Mouse (Mus musculus): ENCODE data around the gene Smim20. TPM values are rescaled to one million over a fixed set of nuclear protein-coding genes. Genes with fewer than 3 reads are reported as not detected.

The Smim20 gene
- total and polyA plus RNA-seq, 3 experiments = 33.1 to 50.8 (median 36.0) TPM

DNA sequence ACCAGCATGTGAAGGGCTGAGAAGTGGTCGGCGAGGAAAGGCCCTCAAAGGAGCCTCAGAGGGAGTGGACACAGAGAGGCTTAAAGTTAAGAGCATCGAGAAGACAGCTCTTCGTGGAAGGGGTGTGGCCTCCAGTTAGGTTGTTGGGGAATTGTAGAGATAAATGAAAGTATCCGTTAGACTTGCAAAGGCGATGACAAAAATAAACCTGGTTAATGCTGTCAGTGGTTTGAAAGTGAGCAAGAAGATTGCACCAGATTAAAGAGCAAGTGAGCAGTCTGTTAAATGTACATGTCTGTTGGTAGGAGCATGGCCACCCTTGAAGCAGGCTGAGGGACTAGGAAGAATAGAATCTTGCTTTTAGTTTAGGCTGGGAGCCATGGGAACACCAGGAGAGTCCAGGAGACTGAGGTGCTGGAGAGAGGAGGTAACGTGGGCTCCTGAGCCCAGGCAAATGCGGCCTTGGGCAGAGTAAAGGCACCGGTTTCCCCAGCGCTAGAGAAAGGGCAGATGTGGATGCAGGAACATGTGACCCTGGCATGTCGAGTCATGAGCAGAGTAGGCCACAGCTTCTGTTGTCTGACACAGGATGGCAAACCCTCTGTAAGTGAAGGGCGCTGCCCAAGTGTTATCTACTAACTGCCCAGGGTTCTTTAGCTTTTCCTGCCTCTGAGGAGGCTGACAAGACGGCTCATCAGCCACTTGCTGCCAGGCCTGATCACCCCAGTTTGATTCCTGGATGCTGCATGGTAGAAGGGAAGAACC, 4.2 kb downstream of the Smim20 start:
- Histone ChIP-seq H3K4me3 (ENCODE audit: low read depth, low read length) (peak overlapping the region; percentile 29; the same call in 1 of the 2 replicates), H3K36me3 (replicated peaks) (peaks cover 73% of the 10 kb centered on the region), H3K4me1 (ENCODE audit: insufficient read depth, low read depth, low read length) (peaks cover 47% of the 10 kb centered on the region), H3K9me3 (replicated peaks) (no peaks in the 10 kb centered on the region), H3K27me3 (ENCODE audit: insufficient read depth, low read length) (no peaks in the 10 kb centered on the region)
- ATAC-seq (ENCODE audit: extremely low read depth, insufficient number of reproducible peaks, low FRiP score, poor library complexity, severe bottlenecking) (no peak), DNase-seq (ENCODE audit: low spot score) (no peak)
- TF ChIP-seq GATA2 (IDR thresholded peaks at IDR 0.05; ENCODE audit: borderline replicate concordance, low read depth, low read length) (no peak), TAL1 (conservative IDR thresholded peaks at IDR 0.05; ENCODE audit: low read depth, low read length) (no peak), POLR2AphosphoS5 (IDR thresholded peaks at IDR 0.05; ENCODE audit: insufficient replicate concordance, low read depth, low read length) (no peak), GATA1 (IDR thresholded peaks at IDR 0.05; ENCODE audit: borderline replicate concordance, low read length) (no peak)

DNA sequence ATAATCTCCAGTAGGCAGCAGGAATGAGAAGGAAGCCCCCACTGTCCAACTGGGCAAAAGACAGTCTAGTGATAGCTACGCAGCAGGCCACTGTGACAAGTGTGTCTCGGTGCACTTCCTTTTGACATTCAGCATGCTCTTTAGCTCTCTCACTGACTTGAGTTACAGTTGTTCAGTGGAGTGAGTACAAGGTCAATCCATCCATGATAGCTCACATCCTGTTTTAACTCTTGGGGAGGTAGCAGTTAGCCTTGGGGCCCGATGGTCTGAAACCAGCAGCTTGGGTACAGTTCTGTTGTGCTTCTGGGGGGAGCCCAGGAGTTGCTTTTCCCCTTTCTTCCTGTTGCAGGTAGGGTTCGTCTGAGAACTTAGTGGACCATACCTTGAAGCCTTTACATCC, 5.7 kb downstream of the Smim20 start:
- Histone ChIP-seq H3K27me3 (ENCODE audit: insufficient read depth, low read length) (no peaks in the 10 kb centered on the region), H3K9me3 (replicated peaks) (no peaks in the 10 kb centered on the region), H3K36me3 (replicated peaks) (peaks cover 88% of the 10 kb centered on the region), H3K4me1 (ENCODE audit: insufficient read depth, low read depth, low read length) (peaks cover 37% of the 10 kb centered on the region), H3K4me3 (ENCODE audit: low read depth, low read length) (no peak overlapping the region)
- no peak for ATAC-seq (ENCODE audit: extremely low read depth, insufficient number of reproducible peaks, low FRiP score, poor library complexity, severe bottlenecking)
- DNase-seq (ENCODE audit: low spot score) = no peak
- no peak for TF ChIP-seq POLR2AphosphoS5 (IDR thresholded peaks at IDR 0.05; ENCODE audit: insufficient replicate concordance, low read depth, low read length)
- TF ChIP-seq TAL1 (conservative IDR thresholded peaks at IDR 0.05; ENCODE audit: low read depth, low read length) = no peak
- TF ChIP-seq GATA1 (IDR thresholded peaks at IDR 0.05; ENCODE audit: borderline replicate concordance, low read length) = no peak
- TF ChIP-seq CTCF (IDR thresholded peaks at IDR 0.05; ENCODE audit: low read depth, low read length) = no peak
- TF ChIP-seq GATA2 (IDR thresholded peaks at IDR 0.05; ENCODE audit: borderline replicate concordance, low read depth, low read length) = no peak

DNA sequence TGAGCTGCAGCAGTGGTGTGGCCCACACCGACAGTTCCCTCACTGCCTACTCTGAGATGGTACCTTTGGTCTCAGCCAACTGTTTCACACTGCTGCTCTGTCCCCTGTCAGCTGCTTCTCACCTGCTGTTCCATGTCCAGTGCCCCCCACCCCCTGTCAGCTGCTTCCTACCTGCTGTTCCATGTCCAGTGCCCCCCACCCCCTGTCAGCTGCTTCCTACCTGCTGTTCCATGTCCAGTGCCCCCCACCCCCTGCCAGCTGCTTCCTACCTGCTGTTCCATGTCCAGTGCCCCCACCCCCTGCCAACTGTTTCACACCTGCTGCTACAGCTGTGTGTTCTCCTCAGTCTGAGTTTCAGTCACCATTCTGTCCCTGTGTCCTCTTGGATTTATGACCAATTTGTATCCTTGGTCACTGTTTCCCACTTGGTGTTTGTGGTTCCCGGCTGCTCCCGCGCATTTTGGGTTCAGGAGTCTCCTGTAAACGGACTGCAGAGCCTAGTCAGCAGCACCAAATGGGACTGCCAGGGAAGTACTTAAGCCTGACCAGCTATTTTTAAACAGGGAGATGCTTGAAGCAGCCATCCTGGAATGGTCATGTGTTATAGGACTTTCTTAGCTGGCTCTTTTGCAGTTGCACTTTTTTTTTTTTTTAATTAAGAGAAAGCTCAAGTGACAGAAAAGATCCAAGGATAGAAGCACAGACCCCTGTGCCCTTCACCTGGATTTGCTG, 7.0 kb downstream of the Smim20 start:
- peaks cover 93% of the 10 kb centered on the region for H3K36me3 ChIP-seq (replicated peaks)
- peaks cover 27% of the 10 kb centered on the region for H3K4me1 ChIP-seq (ENCODE audit: insufficient read depth, low read depth, low read length)
- no peaks in the 10 kb centered on the region for H3K9me3 ChIP-seq (replicated peaks)
- no peak overlapping the region for H3K4me3 ChIP-seq (ENCODE audit: low read depth, low read length)
- TF ChIP-seq CTCF (IDR thresholded peaks at IDR 0.05; ENCODE audit: low read depth, low read length) = no peak
- no peak for TF ChIP-seq TAL1 (conservative IDR thresholded peaks at IDR 0.05; ENCODE audit: low read depth, low read length)
- no peak for TF ChIP-seq GATA1 (IDR thresholded peaks at IDR 0.05; ENCODE audit: borderline replicate concordance, low read length)
- TF ChIP-seq GATA2 (IDR thresholded peaks at IDR 0.05; ENCODE audit: borderline replicate concordance, low read depth, low read length) = no peak
- H3K27me3 ChIP-seq (ENCODE audit: insufficient read depth, low read length) = no peaks in the 10 kb centered on the region
- ATAC-seq (ENCODE audit: extremely low read depth, insufficient number of reproducible peaks, low FRiP score, poor library complexity, severe bottlenecking) (no peak), DNase-seq (ENCODE audit: low spot score) (no peak)

DNA sequence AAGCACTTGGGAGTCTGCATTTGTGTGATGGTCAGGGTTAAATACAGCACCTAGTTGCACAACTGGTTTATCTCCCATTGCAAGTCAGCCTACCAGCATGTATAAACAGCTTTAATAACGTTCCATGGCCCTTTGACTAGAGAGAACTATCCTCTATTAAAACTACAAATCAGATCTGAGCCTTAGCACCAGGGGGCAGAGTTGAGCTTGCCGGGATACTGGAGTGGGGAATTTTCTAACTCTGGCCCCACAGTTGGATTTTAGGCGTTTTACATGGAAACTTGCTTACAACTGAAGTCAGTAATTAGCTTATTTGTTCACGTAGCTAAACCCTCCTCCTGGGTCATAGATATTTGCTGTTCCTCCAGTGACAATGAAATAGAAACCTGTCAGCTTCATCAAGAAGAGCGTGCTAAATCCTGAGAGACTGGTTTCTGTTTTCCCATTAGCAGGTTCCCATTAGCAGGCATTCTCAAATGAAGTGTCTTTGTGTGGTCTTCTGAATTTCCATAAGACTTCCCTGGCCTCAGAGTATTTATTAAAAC, 8.0 kb downstream of the Smim20 start:
- no peaks in the 10 kb centered on the region for H3K27me3 ChIP-seq (ENCODE audit: insufficient read depth, low read length)
- no peaks in the 10 kb centered on the region for H3K9me3 ChIP-seq (replicated peaks)
- DNase-seq (ENCODE audit: low spot score) = no peak
- peaks cover 22% of the 10 kb centered on the region for H3K4me1 ChIP-seq (ENCODE audit: insufficient read depth, low read depth, low read length)
- H3K36me3 ChIP-seq (replicated peaks) = peaks cover 95% of the 10 kb centered on the region
- no peak overlapping the region for H3K4me3 ChIP-seq (ENCODE audit: low read depth, low read length)
- no peak for ATAC-seq (ENCODE audit: extremely low read depth, insufficient number of reproducible peaks, low FRiP score, poor library complexity, severe bottlenecking)
- TF ChIP-seq GATA1 (IDR thresholded peaks at IDR 0.05; ENCODE audit: borderline replicate concordance, low read length) (no peak), CTCF (IDR thresholded peaks at IDR 0.05; ENCODE audit: low read depth, low read length) (no peak), POLR2AphosphoS5 (IDR thresholded peaks at IDR 0.05; ENCODE audit: insufficient replicate concordance, low read depth, low read length) (no peak), GATA2 (IDR thresholded peaks at IDR 0.05; ENCODE audit: borderline replicate concordance, low read depth, low read length) (no peak), TAL1 (conservative IDR thresholded peaks at IDR 0.05; ENCODE audit: low read depth, low read length) (no peak)

DNA sequence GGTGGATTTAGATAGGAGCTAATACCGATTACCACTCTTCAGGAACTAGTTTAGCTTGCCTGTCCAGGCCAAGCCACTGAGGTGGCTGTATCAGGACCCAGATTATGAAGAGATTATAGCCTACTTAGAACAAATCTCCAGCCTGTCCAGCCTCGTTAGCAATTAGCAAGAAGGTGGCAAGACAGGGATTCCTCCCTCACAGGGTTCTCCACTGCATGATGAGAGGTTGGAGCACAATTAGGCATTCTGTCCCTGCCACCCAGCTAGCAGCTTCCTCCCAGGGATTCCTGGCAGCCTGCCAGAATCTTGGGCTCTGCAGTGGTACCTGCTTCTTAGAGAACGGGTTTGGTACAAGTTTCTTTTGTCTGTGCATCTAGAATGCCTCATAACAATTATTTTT, 8.5 kb downstream of the Smim20 start:
- TF ChIP-seq POLR2AphosphoS5 (IDR thresholded peaks at IDR 0.05; ENCODE audit: insufficient replicate concordance, low read depth, low read length) (no peak), GATA2 (IDR thresholded peaks at IDR 0.05; ENCODE audit: borderline replicate concordance, low read depth, low read length) (no peak), TAL1 (conservative IDR thresholded peaks at IDR 0.05; ENCODE audit: low read depth, low read length) (no peak), GATA1 (IDR thresholded peaks at IDR 0.05; ENCODE audit: borderline replicate concordance, low read length) (no peak), CTCF (IDR thresholded peaks at IDR 0.05; ENCODE audit: low read depth, low read length) (no peak)
- no peaks in the 10 kb centered on the region for H3K27me3 ChIP-seq (ENCODE audit: insufficient read depth, low read length)
- H3K36me3 ChIP-seq (replicated peaks) = peaks cover 94% of the 10 kb centered on the region
- ATAC-seq (ENCODE audit: extremely low read depth, insufficient number of reproducible peaks, low FRiP score, poor library complexity, severe bottlenecking) = no peak
- H3K4me1 ChIP-seq (ENCODE audit: insufficient read depth, low read depth, low read length) = peaks cover 17% of the 10 kb centered on the region
- no peak for DNase-seq (ENCODE audit: low spot score)
- H3K4me3 ChIP-seq (ENCODE audit: low read depth, low read length) = no peak overlapping the region
- H3K9me3 ChIP-seq (replicated peaks) = no peaks in the 10 kb centered on the region

DNA sequence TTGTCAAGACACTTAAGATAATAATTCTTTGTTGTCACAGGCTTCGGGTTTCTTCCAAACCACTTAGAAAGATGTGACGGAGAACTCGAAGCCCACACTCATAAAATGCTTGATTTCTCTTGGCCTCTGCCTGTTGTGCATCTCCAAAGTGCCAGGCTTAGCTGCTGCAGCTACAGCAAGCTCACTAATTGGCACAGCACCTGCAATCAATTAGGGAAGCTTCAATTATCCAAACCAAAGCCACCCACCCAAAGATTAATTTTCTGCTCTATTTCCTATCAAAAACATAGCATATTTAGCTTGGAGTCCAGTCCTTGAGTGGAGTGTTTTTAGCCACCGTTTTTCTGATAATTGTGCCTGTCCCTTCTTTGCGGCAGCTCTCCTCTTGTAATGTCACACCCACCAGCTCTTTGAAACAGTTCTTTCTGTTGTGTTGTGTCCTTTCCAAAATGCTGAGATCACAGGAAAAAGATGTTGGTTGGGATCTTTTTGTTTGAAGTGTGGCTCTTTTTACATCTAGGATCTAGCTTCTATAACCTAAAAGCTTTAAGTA, 9.7 kb downstream of the Smim20 start:
- H3K4me3 ChIP-seq (ENCODE audit: low read depth, low read length) = no peak overlapping the region
- H3K27me3 ChIP-seq (ENCODE audit: insufficient read depth, low read length) = no peaks in the 10 kb centered on the region
- H3K9me3 ChIP-seq (replicated peaks) = no peaks in the 10 kb centered on the region
- DNase-seq (ENCODE audit: low spot score) (no peak), ATAC-seq (ENCODE audit: extremely low read depth, insufficient number of reproducible peaks, low FRiP score, poor library complexity, severe bottlenecking) (no peak)
- peaks cover 5% of the 10 kb centered on the region for H3K4me1 ChIP-seq (ENCODE audit: insufficient read depth, low read depth, low read length)
- H3K36me3 ChIP-seq (replicated peaks) = peaks cover 90% of the 10 kb centered on the region
- TF ChIP-seq CTCF (IDR thresholded peaks at IDR 0.05; ENCODE audit: low read depth, low read length) = no peak
- no peak for TF ChIP-seq TAL1 (conservative IDR thresholded peaks at IDR 0.05; ENCODE audit: low read depth, low read length)
- no peak for TF ChIP-seq POLR2AphosphoS5 (IDR thresholded peaks at IDR 0.05; ENCODE audit: insufficient replicate concordance, low read depth, low read length)
- TF ChIP-seq GATA1 (IDR thresholded peaks at IDR 0.05; ENCODE audit: borderline replicate concordance, low read length) = no peak
- no peak for TF ChIP-seq GATA2 (IDR thresholded peaks at IDR 0.05; ENCODE audit: borderline replicate concordance, low read depth, low read length)

All from G1E (cell line).